Mouse (Mus musculus): Measurements from ENCODE around the gene Fthl17f. TPM values are rescaled to one million over a fixed set of nuclear protein-coding genes. Genes with fewer than 3 reads are reported as not detected.
"Not testable (repeated sequence)": the region's sequence is repeated elsewhere in the genome, so short reads cannot be mapped to it uniquely, and the experiment has no call there.

The Fthl17f gene
- not detected for polyA plus RNA-seq (2021)

- in situ Hi-C loops (cut with MboI; ENCODE audit: low pct_unique_long_range_greater_than_20kb); CTCF ChIA-PET; POLR2A ChIA-PET; DNase-seq (ENCODE audit: low read depth, low spot score); H3K27me3 ChIP-seq; ATAC-seq: not testable (repeated sequence)
Observed at GRCm38 (mm10) chrX:9062715-9063114, at the start of gene Fthl17f. Fthl17f (plus strand) TSS chrX:9063015.

- in situ Hi-C loops (cut with MboI; ENCODE audit: low pct_unique_long_range_greater_than_20kb): no loop called here
- POLR2A ChIA-PET: no interaction called here
- CTCF ChIA-PET: no interaction called here
Observed at GRCm38 (mm10) chrX:9016079-9016478, 46.7 kb upstream of the Fthl17f start.

GRCm38 (mm10) chrX:9019481-9019880 is 43.3 kb upstream of the Fthl17f start:
- peaks cover 21% of the 10 kb centered on the region for H3K27me3 ChIP-seq
- no peak for ATAC-seq
- ChIA-PET POLR2A (no interaction called here), CTCF (no interaction called here)
- DNase-seq (ENCODE audit: low read depth, low spot score): peak; percentile 95
- in situ Hi-C loops (cut with MboI; ENCODE audit: low pct_unique_long_range_greater_than_20kb): no loop called here
- TF ChIP-seq CTCF (IDR thresholded peaks at IDR 0.05): no peak

More at GRCm38 (mm10) chrX:9016079-9016478, 46.7 kb upstream of the Fthl17f start:
- TF ChIP-seq CTCF (IDR thresholded peaks at IDR 0.05): no peak
- ATAC-seq: no peak
- no peak for DNase-seq (ENCODE audit: low read depth, low spot score)
- peaks cover 25% of the 10 kb centered on the region for H3K27me3 ChIP-seq

GRCm38 (mm10) chrX:9033193-9033592 is 29.6 kb upstream of the Fthl17f start, which contains the start of gene Fthl17e:
Fthl17e (plus strand) TSS chrX:9033493.
- H3K27me3 ChIP-seq; in situ Hi-C loops (cut with MboI; ENCODE audit: low pct_unique_long_range_greater_than_20kb); CTCF ChIA-PET; POLR2A ChIA-PET; DNase-seq (ENCODE audit: low read depth, low spot score); ATAC-seq: not testable (repeated sequence)

- ATAC-seq; in situ Hi-C loops (cut with MboI; ENCODE audit: low pct_unique_long_range_greater_than_20kb); CTCF ChIA-PET; POLR2A ChIA-PET; H3K27me3 ChIP-seq; DNase-seq (ENCODE audit: low read depth, low spot score): not testable (repeated sequence)
Observed at GRCm38 (mm10) chrX:9041611-9042010, 21.2 kb upstream of the Fthl17f start.

GRCm38 (mm10) chrX:9060952-9061351 is 1.9 kb upstream of the Fthl17f start:
- H3K27me3 ChIP-seq; ATAC-seq; DNase-seq (ENCODE audit: low read depth, low spot score); POLR2A ChIA-PET; CTCF ChIA-PET; in situ Hi-C loops (cut with MboI; ENCODE audit: low pct_unique_long_range_greater_than_20kb): not testable (repeated sequence)

- H3K27me3 ChIP-seq: no peaks in the 10 kb centered on the region
- POLR2A ChIA-PET: no interaction called here
- CTCF ChIA-PET: no interaction called here
- in situ Hi-C loops (cut with MboI; ENCODE audit: low pct_unique_long_range_greater_than_20kb): no loop called here
- TF ChIP-seq CTCF (IDR thresholded peaks at IDR 0.05): no peak
- no peak for DNase-seq (ENCODE audit: low read depth, low spot score)
- ATAC-seq: no peak
Observed at GRCm38 (mm10) chrX:9062101-9062500, 714 bp upstream of the Fthl17f start.

GRCm38 (mm10) chrX:9077699-9078098 is 14.9 kb downstream of the Fthl17f start:
- ATAC-seq; DNase-seq (ENCODE audit: low read depth, low spot score); in situ Hi-C loops (cut with MboI; ENCODE audit: low pct_unique_long_range_greater_than_20kb); CTCF ChIA-PET; H3K27me3 ChIP-seq; POLR2A ChIA-PET: not testable (repeated sequence)

- CTCF ChIA-PET; DNase-seq (ENCODE audit: low read depth, low spot score): not testable (repeated sequence)
Observed at GRCm38 (mm10) chrX:9095066-9095465, 32.3 kb downstream of the Fthl17f start.

GRCm38 (mm10) chrX:9104262-9104661 is 41.4 kb downstream of the Fthl17f start, which contains the start of gene 4930402K13Rik:
4930402K13Rik (plus strand) TSS chrX:9104562.
- TF ChIP-seq CTCF (IDR thresholded peaks at IDR 0.05): no peak
- ChIA-PET CTCF (no interaction called here), POLR2A (no interaction called here)
- in situ Hi-C loops (cut with MboI; ENCODE audit: low pct_unique_long_range_greater_than_20kb): no loop called here
- no peak for DNase-seq (ENCODE audit: low read depth, low spot score)
- H3K27me3 ChIP-seq: peaks cover 43% of the 10 kb centered on the region
- ATAC-seq: no peak

More at GRCm38 (mm10) chrX:9095066-9095465, 32.3 kb downstream of the Fthl17f start:
- in situ Hi-C loops (cut with MboI; ENCODE audit: low pct_unique_long_range_greater_than_20kb); POLR2A ChIA-PET; ATAC-seq: not testable (repeated sequence)
- peaks cover 11% of the 10 kb centered on the region for H3K27me3 ChIP-seq

GRCm38 (mm10) chrX:9110381-9110780 is 47.6 kb downstream of the Fthl17f start:
- no peak for TF ChIP-seq CTCF (IDR thresholded peaks at IDR 0.05)
- ATAC-seq: no peak
- POLR2A ChIA-PET: no interaction called here
- no peak for DNase-seq (ENCODE audit: low read depth, low spot score)
- in situ Hi-C loops (cut with MboI; ENCODE audit: low pct_unique_long_range_greater_than_20kb): no loop called here
- CTCF ChIA-PET: no interaction called here
- H3K27me3 ChIP-seq: peaks cover 61% of the 10 kb centered on the region

Other genes starting within 250 kb of the Fthl17f start
- gene Gm6592, start 219.0 kb upstream of the Fthl17f start, polyA plus RNA-seq (2021): not detected
- not detected for gene Gm5751, start 188.8 kb upstream of the Fthl17f start, polyA plus RNA-seq (2021)
- 6.3 TPM for gene B630019K06Rik, start 170.6 kb upstream of the Fthl17f start, polyA plus RNA-seq (2021)
- not detected for gene Fthl17b, start 100.0 kb upstream of the Fthl17f start, polyA plus RNA-seq (2021)
- not detected for gene Fthl17c, start 86.5 kb upstream of the Fthl17f start, polyA plus RNA-seq (2021)
- gene Fthl17d, start 76.3 kb upstream of the Fthl17f start, polyA plus RNA-seq (2021): not detected
- not detected for gene Fthl17e, start 29.5 kb upstream of the Fthl17f start, polyA plus RNA-seq (2021)
- not detected for gene 4930402K13Rik, start 41.5 kb downstream of the Fthl17f start, polyA plus RNA-seq (2021)
- gene Lancl3, start 136.9 kb downstream of the Fthl17f start, polyA plus RNA-seq (2021): 0.01 TPM
- not detected for gene Gm14862, start 193.9 kb downstream of the Fthl17f start, polyA plus RNA-seq (2021)
- 0.27 TPM for gene Xk, start 209.7 kb downstream of the Fthl17f start, polyA plus RNA-seq (2021)
- gene H2al1m, start 220.7 kb downstream of the Fthl17f start, polyA plus RNA-seq (2021): not detected

Measured in Patski (cell line).